Mouse (Mus musculus): Measurements from ENCODE around the gene Rnf217.

GRCm38 (mm10) chr10:31632005-31632404, 23.0 kb upstream of the Rnf217 start:
- TF ChIP-seq CTCF (IDR thresholded peaks at IDR 0.05) (no peak), POLR2A (IDR thresholded peaks at IDR 0.05; ENCODE audit: insufficient read depth, low read depth, low read length) (no peak), EP300 (IDR thresholded peaks at IDR 0.05; ENCODE audit: insufficient read depth, low read depth, low read length) (no peak)

Measured in heart, adult 2 months (tissue).